Mouse (Mus musculus) neutrophil, adult 59 days (primary cell): Measurements from ENCODE around the gene Mkrn1. TPM values are rescaled to one million over a fixed set of nuclear protein-coding genes. Genes with fewer than 3 reads are reported as not detected.

Source experiments
- total RNA-seq, 2 experiments: library from RNA; stranded (reverse); gene quantifications; 1 replicate in 1 of 2; 2 replicates in 1 of 2; pipeline ENCODE4 v1.2.4; 2023

Mkrn1 gene
- total RNA-seq: 100 to 1,000 TPM; 141 to 145 TPM

GRCm38 (mm10) chr6:39419851-39420721, at the start of gene Mkrn1:
TSS of gene Mkrn1 (minus strand) at chr6:39420462.

GRCm38 (mm10) chr6:39381125-39381880, 39.0 kb downstream of the Mkrn1 start, which contains the start of gene Rab19:
TSS of gene Rab19 (plus strand) at chr6:39381175.

GRCm38 (mm10) chr6:39377311-39377827, 42.9 kb downstream of the Mkrn1 start, which contains the start of gene Slc37a3:
TSS of gene Slc37a3 (minus strand) at chr6:39377675.

Other genes starting within 250 kb of the Mkrn1 start
- gene Kdm7a, start 213.7 kb downstream of the Mkrn1 start, total RNA-seq: 100 to 1,000 TPM; 125 to 127 TPM
- 10 to 100 TPM; 43.4 to 64.4 TPM for gene Slc37a3, start 42.8 kb downstream of the Mkrn1 start, total RNA-seq
- 1 to 10 TPM; 2.4 to 2.6 TPM for gene Rab19, start 39.3 kb downstream of the Mkrn1 start, total RNA-seq
- gene Dennd2a, start 137.4 kb upstream of the Mkrn1 start, total RNA-seq: 1 to 10 TPM; 7.0 to 7.8 TPM
- gene Adck2, start 153.4 kb upstream of the Mkrn1 start, total RNA-seq: 10 to 100 TPM; 19.3 to 24.4 TPM
- gene Gm42420, start 165.3 kb upstream of the Mkrn1 start, total RNA-seq: not detected
- 10 to 100 TPM; 38.7 to 39.1 TPM for gene Ndufb2, start 172.1 kb upstream of the Mkrn1 start, total RNA-seq